Mouse (Mus musculus) embryonic facial prominence, embryonic 10.5 days (tissue): ENCODE data around the gene Gon7. TPM values are rescaled to one million over a fixed set of nuclear protein-coding genes. Genes with fewer than 3 reads are reported as not detected.
A peak's percentile ranks its signal among the peaks of the same experiment; 100 is the strongest.

Experiments used
- DNase-seq: peaks from one replicate; pipeline ENCODE4 v3.0.0-alpha.2; 2017; ENCODE audit warnings: low spot score
- H3K27ac ChIP-seq: fragments of 300-500 bp; sonication (generic); replicated peaks from 2 replicates; pipeline ENCODE4 v1.5.1; 2016; ENCODE audit warnings: mild to moderate bottlenecking
- H3K27me3 ChIP-seq: fragments of 300-500 bp; sonication (generic); replicated peaks from 2 replicates; pipeline ENCODE4 v1.6.1; 2016; ENCODE audit warnings: low read depth, mild to moderate bottlenecking; ENCODE audit not compliant: poor library complexity, severe bottlenecking
- H3K36me3 ChIP-seq: fragments of 300-500 bp; sonication (generic); replicated peaks from 2 replicates; pipeline ENCODE4 v1.6.1; 2016; ENCODE audit warnings: mild to moderate bottlenecking, moderate library complexity
- H3K4me1 ChIP-seq: fragments of 300-500 bp; sonication (generic); 2 replicates; pipeline ENCODE4 v1.6.1; 2016
- H3K4me3 ChIP-seq: fragments of 300-500 bp; sonication (generic); 2 replicates; pipeline ENCODE4 v1.5.1; 2016; ENCODE audit warnings: mild to moderate bottlenecking, moderate library complexity
- H3K9me3 ChIP-seq: fragments of 300-500 bp; sonication (generic); 2 replicates; pipeline ENCODE4 v1.6.1; 2016; ENCODE audit warnings: mild to moderate bottlenecking
- WGBS: fragments of 180-500 bp; shearing (Covaris S2); methylation state at CpG from one replicate; pipeline ENCODE4 v1.1.7; 2016; 5-methylcytosine and 5-hydroxymethylcytosine counted together
- polyA plus RNA-seq: library from polyadenylated mRNA; unstranded; fragments of >200 nt; fragmentation: Nextera tagmentation; extraction: Ambion mirVana; gene quantifications from 2 replicates; pipeline ENCODE4 v1.2.1, GENCODE M21; 2016

Gon7 gene
- polyA plus RNA-seq, 1 experiment from 2014 or later: 53.7 TPM

GRCm38 (mm10) chr12:102713153-102713865 lies 44.3 kb downstream of the Gon7 start:
- Histone ChIP-seq H3K4me3 (no peak overlapping the region), H3K27me3 (no peaks in the 10 kb centered on the region), H3K4me1 (peaks cover 13% of the 10 kb centered on the region), H3K27ac (no peak overlapping the region), H3K9me3 (no peaks in the 10 kb centered on the region), H3K36me3 (no peaks in the 10 kb centered on the region)
- no peak for DNase-seq
- WGBS: 74% methylated on average over 20 of the region's 20 CpGs

DNA sequence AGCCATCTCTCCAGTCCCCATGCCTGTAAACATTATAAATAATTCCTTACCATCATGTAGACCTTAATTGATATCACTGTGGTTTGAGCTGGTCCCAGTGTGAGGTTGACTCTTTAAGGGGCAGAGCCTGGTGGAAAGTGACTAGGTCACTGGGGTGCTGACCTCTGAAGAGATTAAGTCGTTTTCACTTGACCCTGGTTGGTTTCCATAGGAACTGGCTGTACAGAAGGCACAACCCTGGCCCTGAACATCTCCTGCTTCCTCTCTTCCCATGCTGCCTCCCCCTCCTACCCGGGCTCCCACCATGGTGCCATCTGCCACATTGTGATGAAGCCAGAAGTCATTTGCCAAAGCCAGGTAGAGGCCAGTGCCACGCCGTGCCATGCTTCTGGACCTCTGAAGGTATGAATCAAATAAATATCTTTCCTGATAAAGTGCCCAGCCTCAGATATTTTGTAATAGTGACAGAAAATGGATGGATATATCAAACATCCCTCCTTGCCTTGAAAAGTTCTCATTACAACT lies 46.7 kb downstream of the Gon7 start:
- Histone ChIP-seq H3K27me3 (peaks cover 11% of the 10 kb centered on the region; the same call in 1 of the 2 replicates), H3K4me3 (no peak overlapping the region), H3K9me3 (no peaks in the 10 kb centered on the region), H3K36me3 (no peaks in the 10 kb centered on the region), H3K4me1 (peaks cover 18% of the 10 kb centered on the region), H3K27ac (no peak overlapping the region)
- DNase-seq: no peak
- 55% methylated on average over 4 of the region's 4 CpGs for WGBS

DNA sequence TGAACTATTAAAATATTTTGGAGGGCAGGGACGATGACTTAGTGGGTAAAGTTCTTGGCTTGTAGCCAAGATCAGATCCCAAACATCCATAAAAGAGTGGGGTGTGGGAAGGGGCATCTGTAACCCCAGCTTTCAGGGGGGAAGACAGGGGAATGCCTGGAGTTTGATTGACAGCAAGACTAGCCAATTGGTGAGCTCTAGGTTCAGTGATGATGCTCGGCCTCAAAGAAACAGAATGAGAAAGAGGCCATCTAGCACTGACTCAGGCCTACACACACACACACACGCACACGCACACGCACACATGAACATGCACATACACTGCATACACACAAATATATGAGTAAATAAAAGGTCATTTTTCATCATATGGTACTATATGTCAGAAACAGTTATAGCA lies 47.7 kb downstream of the Gon7 start:
- no peak for DNase-seq
- Histone ChIP-seq H3K36me3 (no peaks in the 10 kb centered on the region), H3K27me3 (peaks cover 11% of the 10 kb centered on the region; the same call in 1 of the 2 replicates), H3K27ac (no peak overlapping the region), H3K4me3 (no peak overlapping the region), H3K9me3 (no peaks in the 10 kb centered on the region), H3K4me1 (peaks cover 27% of the 10 kb centered on the region)
- 89% methylated on average over 5 of the region's 5 CpGs for WGBS

DNA sequence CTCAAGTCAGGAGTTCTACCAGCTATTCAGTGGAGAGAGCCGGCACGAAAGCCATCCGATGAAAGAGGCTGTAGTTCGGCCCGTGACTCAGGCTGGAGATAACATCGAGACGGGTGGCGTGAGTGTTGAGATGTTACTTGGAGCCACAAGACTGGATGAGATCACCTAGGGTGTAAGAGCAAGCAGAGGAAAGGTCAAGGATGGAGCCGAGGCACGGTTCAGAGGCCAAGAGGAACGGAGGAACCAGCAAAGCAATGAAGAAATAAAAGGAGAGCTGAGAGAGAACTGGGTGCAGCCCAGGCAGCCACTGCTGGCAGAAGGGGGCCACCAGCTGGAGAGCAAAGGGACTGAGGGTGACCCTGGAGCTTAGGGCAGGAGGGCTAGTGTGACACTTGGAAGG lies 49.4 kb downstream of the Gon7 start:
- Histone ChIP-seq H3K27ac (no peak overlapping the region), H3K4me3 (no peak overlapping the region), H3K36me3 (no peaks in the 10 kb centered on the region), H3K27me3 (peaks cover 20% of the 10 kb centered on the region), H3K9me3 (no peaks in the 10 kb centered on the region), H3K4me1 (peaks cover 41% of the 10 kb centered on the region)
- no peak for DNase-seq
- 85% methylated on average over 11 of the region's 11 CpGs for WGBS

DNA sequence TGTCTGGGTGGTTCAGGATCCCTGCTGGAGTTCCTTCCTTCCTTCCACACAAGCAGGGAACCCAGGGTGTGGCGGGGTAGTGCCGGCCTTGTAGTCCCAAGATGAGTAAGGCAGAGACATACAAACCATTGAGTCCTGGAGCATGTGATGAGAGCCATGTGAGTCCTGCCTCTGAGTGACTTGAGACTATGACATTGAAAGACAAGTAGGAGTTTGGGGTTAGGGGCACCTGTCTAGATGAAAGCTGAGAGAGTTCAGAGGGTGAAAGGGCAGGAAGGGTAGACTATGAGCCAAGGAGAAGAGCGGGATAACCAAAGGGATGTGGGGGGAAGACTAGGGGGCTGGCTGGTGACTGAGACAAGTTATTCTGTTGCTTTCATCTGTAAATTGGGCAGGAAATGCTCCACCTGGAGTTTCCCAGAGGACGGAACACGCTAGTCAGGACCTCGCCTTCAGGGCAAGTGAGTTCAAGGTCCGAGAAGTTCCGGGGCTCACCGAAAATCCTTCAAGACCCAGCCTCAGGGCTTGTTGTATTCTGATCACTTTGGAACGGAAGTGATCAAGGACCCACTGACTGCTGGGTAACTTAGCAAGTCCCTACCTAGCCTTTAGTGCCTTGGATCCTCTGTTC lies 50.7 kb downstream of the Gon7 start:
- WGBS: 80% methylated on average over 10 of the region's 10 CpGs
- H3K27ac ChIP-seq: no peak overlapping the region
- DNase-seq: no peak
- H3K4me3 ChIP-seq: no peak overlapping the region
- no peaks in the 10 kb centered on the region for H3K36me3 ChIP-seq
- no peaks in the 10 kb centered on the region for H3K9me3 ChIP-seq
- peaks cover 20% of the 10 kb centered on the region for H3K27me3 ChIP-seq
- peaks cover 53% of the 10 kb centered on the region for H3K4me1 ChIP-seq

GRCm38 (mm10) chr12:102705906-102706640 lies 51.5 kb downstream of the Gon7 start:
- 0 out of 2 replicates have a peak, but pooled peaks cover 2% of the 10 kb centered on the region for H3K36me3 ChIP-seq
- no peak for DNase-seq
- H3K4me3 ChIP-seq: peak overlapping the region; percentile 77
- H3K27me3 ChIP-seq: peaks cover 20% of the 10 kb centered on the region
- no peak overlapping the region for H3K27ac ChIP-seq
- peaks cover 53% of the 10 kb centered on the region for H3K4me1 ChIP-seq
- 74% methylated on average over 6 of the region's 6 CpGs for WGBS
- no peaks in the 10 kb centered on the region for H3K9me3 ChIP-seq

DNA sequence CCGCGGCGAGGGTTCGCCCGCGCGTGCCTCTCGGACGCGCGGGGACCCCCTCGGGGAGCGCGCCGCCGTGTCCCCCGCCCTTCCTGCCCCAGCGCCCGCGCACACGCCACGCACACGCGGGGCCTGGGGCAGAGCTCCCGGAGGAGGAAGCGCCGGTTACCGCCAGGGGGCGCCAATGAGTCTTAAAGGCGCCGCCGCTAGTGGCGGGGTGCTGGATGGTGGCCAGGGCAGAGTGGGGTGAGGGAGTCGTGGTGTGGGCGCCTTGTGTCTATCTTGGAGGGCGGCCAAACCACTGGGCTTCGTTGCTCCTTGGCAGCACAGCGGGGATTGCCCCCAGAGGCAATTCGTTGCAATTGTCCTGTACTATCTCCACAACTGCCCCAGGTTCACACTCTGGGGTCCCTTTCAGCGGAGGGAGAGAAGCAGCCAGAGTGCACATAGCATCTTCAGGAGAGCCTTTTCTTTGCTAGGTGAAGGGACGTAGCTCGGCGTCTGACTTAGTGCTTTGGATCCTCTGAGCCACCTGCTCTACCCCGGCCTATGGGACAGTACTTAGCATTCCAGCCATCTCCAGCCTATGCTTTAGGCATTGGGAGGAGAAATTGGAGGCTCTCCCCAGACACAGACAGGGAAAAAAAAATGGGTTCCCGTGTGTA lies 52.3 kb downstream of the Gon7 start:
- peak overlapping the region; percentile 88 for H3K27ac ChIP-seq
- 3% methylated on average over 34 of the region's 45 CpGs for WGBS
- H3K27me3 ChIP-seq: peaks cover 20% of the 10 kb centered on the region
- no peaks in the 10 kb centered on the region for H3K9me3 ChIP-seq
- peaks cover 54% of the 10 kb centered on the region for H3K4me1 ChIP-seq
- DNase-seq: peak; percentile 87
- 0 out of 2 replicates have a peak, but pooled peaks cover 4% of the 10 kb centered on the region for H3K36me3 ChIP-seq
- peak overlapping the region; percentile 77 for H3K4me3 ChIP-seq

DNA sequence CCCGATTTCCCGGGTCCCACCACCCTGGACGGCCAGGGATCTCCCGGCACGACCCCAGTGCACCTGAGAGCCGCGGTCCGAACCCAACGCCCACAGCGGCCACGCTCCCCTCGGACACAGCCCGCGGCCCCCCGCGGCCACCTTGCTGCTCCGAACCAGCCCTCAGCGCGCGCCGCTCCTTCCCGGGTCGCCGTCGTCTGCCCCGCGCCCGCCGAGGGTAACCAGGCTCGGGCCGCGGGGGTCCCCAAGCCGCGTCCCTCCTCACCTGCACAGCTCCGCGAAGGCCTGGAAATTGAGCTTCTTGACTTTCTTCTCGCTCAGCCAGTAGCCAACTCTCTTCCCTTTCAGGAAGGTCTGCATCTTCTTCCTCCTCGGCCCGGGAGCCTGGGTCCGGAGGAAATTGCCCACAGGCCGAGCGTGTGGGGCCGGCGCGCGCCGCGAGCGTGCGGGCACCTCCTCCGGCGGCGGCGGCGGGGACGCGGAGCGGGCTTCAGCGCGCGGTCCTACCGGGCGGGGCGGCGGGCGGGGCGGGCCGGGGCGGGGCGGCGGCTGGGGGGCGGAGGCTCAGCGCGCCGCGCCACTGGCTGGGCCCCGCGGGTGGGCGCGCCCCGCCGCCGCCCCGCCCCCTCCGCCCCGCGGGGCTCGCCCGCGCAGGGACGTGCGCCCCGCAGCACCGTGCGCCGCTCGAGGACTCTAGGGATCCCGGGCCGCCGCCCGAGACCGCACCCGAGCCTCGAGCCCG lies 53.0 kb downstream of the Gon7 start, which contains the start of gene Itpk1:
Gene Itpk1 (minus strand): TSS at position 474 of the 742 bp plus-strand sequence.
- Histone ChIP-seq H3K9me3 (no peaks in the 10 kb centered on the region), H3K36me3 (0 out of 2 replicates have a peak, but pooled peaks cover 4% of the 10 kb centered on the region), H3K27ac (peak within 1 kb of the TSS; percentile 88), H3K27me3 (peaks cover 20% of the 10 kb centered on the region), H3K4me1 (peaks cover 59% of the 10 kb centered on the region), H3K4me3 (peak within 1 kb of the TSS; percentile 77)
- WGBS: 1% methylated on average over 99 of the region's 105 CpGs
- DNase-seq: peak; percentile 82

GRCm38 (mm10) chr12:102703921-102704408 lies 53.6 kb downstream of the Gon7 start:
- Histone ChIP-seq H3K4me1 (peaks cover 66% of the 10 kb centered on the region), H3K36me3 (0 out of 2 replicates have a peak, but pooled peaks cover 4% of the 10 kb centered on the region), H3K9me3 (no peaks in the 10 kb centered on the region), H3K27ac (peak overlapping the region; percentile 82), H3K27me3 (peaks cover 20% of the 10 kb centered on the region), H3K4me3 (peak overlapping the region; percentile 77)
- peak; percentile 32 for DNase-seq
- WGBS: 5% methylated on average over 17 of the region's 17 CpGs

GRCm38 (mm10) chr12:102703441-102703840 lies 54.2 kb downstream of the Gon7 start:
- no peak overlapping the region; the same call in 1 of the 2 replicates for H3K27ac ChIP-seq
- H3K4me1 ChIP-seq: peaks cover 71% of the 10 kb centered on the region
- H3K9me3 ChIP-seq: no peaks in the 10 kb centered on the region
- WGBS: 43% methylated on average over 6 of the region's 6 CpGs
- DNase-seq: no peak
- peaks cover 20% of the 10 kb centered on the region for H3K27me3 ChIP-seq
- 0 out of 2 replicates have a peak, but pooled peaks cover 4% of the 10 kb centered on the region for H3K36me3 ChIP-seq
- H3K4me3 ChIP-seq: peak overlapping the region; percentile 77
